Mouse (Mus musculus) heart, embryonic 10.5 days (tissue): ENCODE data around the gene Pdpk1. TPM values are rescaled to one million over a fixed set of nuclear protein-coding genes. Genes with fewer than 3 reads are reported as not detected.
A peak's percentile ranks its signal among the peaks of the same experiment; 100 is the strongest.

Experiments
- DNase-seq: peaks from one replicate; pipeline ENCODE4 v3.0.0-alpha.2; 2017; ENCODE audit warnings: low spot score
- H3K27ac ChIP-seq: fragments of 300-500 bp; sonication (generic); 2 replicates; pipeline ENCODE4 v1.5.1; 2016; ENCODE audit warnings: mild to moderate bottlenecking
- H3K27me3 ChIP-seq: fragments of 300-500 bp; sonication (generic); 2 replicates; pipeline ENCODE4 v1.6.1; 2016; ENCODE audit warnings: mild to moderate bottlenecking; ENCODE audit not compliant: poor library complexity, insufficient read depth, severe bottlenecking
- H3K36me3 ChIP-seq: fragments of 300-500 bp; sonication (generic); 2 replicates; pipeline ENCODE4 v1.6.1; 2016; ENCODE audit warnings: mild to moderate bottlenecking, moderate library complexity
- H3K4me1 ChIP-seq: fragments of 300-500 bp; sonication (generic); 2 replicates; pipeline ENCODE4 v1.6.1; 2016; ENCODE audit warnings: mild to moderate bottlenecking
- H3K4me3 ChIP-seq: fragments of 300-500 bp; sonication (generic); 2 replicates; pipeline ENCODE4 v1.5.1; 2016; ENCODE audit warnings: mild to moderate bottlenecking, moderate library complexity
- H3K9me3 ChIP-seq: fragments of 300-500 bp; sonication (generic); 2 replicates; pipeline ENCODE4 v1.6.1; 2016; ENCODE audit warnings: mild to moderate bottlenecking, moderate library complexity
- WGBS: fragments of 180-500 bp; shearing (Covaris S2); methylation state at CpG from one replicate; pipeline ENCODE4 v1.1.7; 2016; 5-methylcytosine and 5-hydroxymethylcytosine counted together
- polyA plus RNA-seq: library from polyadenylated mRNA; unstranded; fragments of >200 nt; fragmentation: Nextera tagmentation; extraction: Ambion mirVana; gene quantifications from 2 replicates; pipeline ENCODE4 v1.2.1, GENCODE M21; 2016

Gene Pdpk1
- polyA plus RNA-seq, 1 experiment from 2014 or later = 33.0 TPM

DNA sequence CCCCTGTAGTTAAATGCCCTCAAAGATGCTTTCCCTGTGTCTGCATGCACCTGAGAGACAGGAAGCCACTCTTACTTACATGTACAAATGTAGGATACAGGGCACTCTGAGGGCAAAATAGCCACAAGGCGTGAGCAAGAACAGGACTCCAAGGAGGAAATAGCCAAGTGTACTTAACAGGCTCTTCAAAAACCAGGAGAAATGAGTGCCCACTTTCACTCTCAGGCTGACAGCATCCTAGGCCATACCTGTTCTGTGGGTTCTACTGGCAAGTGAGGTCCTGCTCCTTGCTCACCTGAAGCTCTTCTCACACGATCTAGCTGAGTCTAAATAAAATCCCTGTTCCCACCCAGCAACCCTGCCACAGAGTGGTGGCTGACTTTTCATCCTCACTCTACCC is 73.6 kb downstream of the Pdpk1 start:
- no peak for DNase-seq
- Histone ChIP-seq H3K9me3 (no peaks in the 10 kb centered on the region), H3K27ac (no peak overlapping the region), H3K36me3 (peaks cover 39% of the 10 kb centered on the region), H3K4me3 (no peak overlapping the region), H3K4me1 (peaks cover 3% of the 10 kb centered on the region), H3K27me3 (no peaks in the 10 kb centered on the region)
- WGBS = 81% methylated on average over 2 of the region's 2 CpGs

DNA sequence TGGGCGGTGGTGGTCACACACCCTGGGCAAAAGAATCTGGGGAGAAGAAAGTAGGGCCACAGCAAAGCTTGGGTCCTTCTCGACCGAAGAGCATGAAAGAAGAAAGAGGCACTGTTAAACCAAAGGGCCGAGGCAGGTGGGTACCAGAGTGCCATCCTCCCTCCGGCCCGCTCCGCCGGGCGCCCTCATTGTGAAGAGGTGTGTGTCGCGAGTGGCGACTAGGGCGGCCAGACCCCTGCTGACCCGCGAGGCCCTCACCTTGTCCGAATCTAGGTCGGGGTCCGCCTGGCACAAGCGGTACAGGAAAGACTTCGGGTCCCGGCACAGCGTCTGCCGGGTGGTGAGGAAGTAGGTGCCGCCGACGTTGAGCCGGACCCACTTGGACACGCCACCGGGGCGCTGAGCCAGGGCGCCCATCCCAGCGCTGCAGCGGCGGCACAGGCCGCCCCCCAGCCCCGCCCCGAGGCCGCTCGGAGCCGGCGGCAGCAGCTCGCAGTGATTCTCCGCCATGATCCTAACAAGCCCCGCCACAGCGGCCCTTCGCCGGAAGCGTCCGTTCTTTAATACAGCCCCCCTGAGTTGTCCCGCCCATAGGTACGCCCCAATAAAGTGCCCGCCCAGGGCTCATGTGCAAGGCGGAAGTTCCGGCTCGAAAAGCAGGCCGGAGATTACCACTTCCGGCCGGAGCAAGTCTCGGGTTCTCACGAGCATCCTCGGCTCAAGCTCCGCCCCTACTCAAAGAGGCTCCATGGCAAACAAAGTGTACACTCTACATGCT is 77.6 kb downstream of the Pdpk1 start, which contains the start of gene Kctd5:
TSS of gene Kctd5 (minus strand) at position 567 of the 778 bp plus-strand sequence.
- peak; percentile 96 for DNase-seq
- H3K27ac ChIP-seq = peak within 1 kb of the TSS; percentile 94
- peaks cover 22% of the 10 kb centered on the region for H3K36me3 ChIP-seq
- H3K9me3 ChIP-seq = no peaks in the 10 kb centered on the region
- 0% methylated on average over 62 of the region's 62 CpGs for WGBS
- H3K27me3 ChIP-seq = no peaks in the 10 kb centered on the region
- peak within 1 kb of the TSS; percentile 88 for H3K4me3 ChIP-seq
- H3K4me1 ChIP-seq = peaks cover 7% of the 10 kb centered on the region

- no peak for DNase-seq
- peaks cover 34% of the 10 kb centered on the region for H3K36me3 ChIP-seq
- 85% methylated on average over 3 of the region's 3 CpGs for WGBS
- no peaks in the 10 kb centered on the region for H3K27me3 ChIP-seq
- H3K4me1 ChIP-seq = peaks cover 7% of the 10 kb centered on the region
- H3K9me3 ChIP-seq = no peaks in the 10 kb centered on the region
- no peak overlapping the region for H3K4me3 ChIP-seq
- no peak overlapping the region for H3K27ac ChIP-seq
These were observed 81.2 kb downstream of the Pdpk1 start for GRCm38 (mm10) chr17:24069531-24069930.

GRCm38 (mm10) chr17:24068271-24068670 is 82.5 kb downstream of the Pdpk1 start:
- Histone ChIP-seq H3K27ac (no peak overlapping the region), H3K4me3 (no peak overlapping the region), H3K36me3 (peaks cover 43% of the 10 kb centered on the region), H3K4me1 (peaks cover 7% of the 10 kb centered on the region), H3K27me3 (no peaks in the 10 kb centered on the region), H3K9me3 (no peaks in the 10 kb centered on the region)
- 92% methylated on average over 5 of the region's 5 CpGs for WGBS
- DNase-seq = no peak

DNA sequence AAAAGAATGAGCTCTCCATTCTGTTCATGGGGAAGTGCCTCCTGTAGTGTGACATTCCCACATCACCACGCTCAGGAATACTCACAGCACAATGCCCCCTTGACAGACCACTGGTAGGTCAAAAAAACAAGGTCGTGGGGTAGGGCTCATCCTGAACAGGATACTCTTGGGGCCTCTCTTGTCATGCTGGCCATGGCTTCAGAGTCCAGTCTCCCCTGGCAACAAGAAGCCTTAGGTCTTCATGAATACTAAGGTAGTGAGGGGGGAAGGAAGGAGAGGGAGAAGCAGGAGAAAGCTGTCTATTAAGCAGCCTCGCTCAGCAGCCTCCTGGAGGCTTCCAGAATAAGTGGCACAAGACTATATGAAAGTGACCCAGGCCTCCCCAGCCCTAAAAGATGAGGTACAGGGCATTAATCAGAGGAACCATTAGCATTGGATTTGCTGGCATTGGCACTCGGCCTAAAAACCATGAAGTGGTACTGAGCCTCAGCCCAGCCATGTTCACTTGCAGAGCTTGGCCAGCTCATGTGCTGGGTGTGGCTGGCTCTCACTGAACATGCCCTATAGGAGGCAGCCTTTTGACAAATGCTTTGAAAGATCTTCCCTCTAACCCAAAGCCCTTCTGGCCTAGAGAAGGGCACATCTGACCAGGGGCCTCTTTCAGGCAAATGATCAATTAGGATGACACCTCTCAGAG is 88.1 kb downstream of the Pdpk1 start:
- Histone ChIP-seq H3K9me3 (no peaks in the 10 kb centered on the region), H3K36me3 (peaks cover 75% of the 10 kb centered on the region), H3K27me3 (no peaks in the 10 kb centered on the region), H3K27ac (no peak overlapping the region), H3K4me3 (no peak overlapping the region), H3K4me1 (0 out of 2 replicates have a peak, but pooled peaks cover 7% of the 10 kb centered on the region)
- no peak for DNase-seq
- WGBS = 71% methylated on average over 4 of the region's 4 CpGs

GRCm38 (mm10) chr17:24057730-24058245 is 92.9 kb downstream of the Pdpk1 start:
- H3K27ac ChIP-seq = no peak overlapping the region
- H3K9me3 ChIP-seq = no peaks in the 10 kb centered on the region
- no peak overlapping the region for H3K4me3 ChIP-seq
- 90% methylated on average over 5 of the region's 5 CpGs for whole genome bisulfite sequencing
- no peaks in the 10 kb centered on the region for H3K27me3 ChIP-seq
- no peak for DNase-seq
- 0 out of 2 replicates have a peak, but pooled peaks cover 5% of the 10 kb centered on the region for H3K4me1 ChIP-seq
- peaks cover 91% of the 10 kb centered on the region for H3K36me3 ChIP-seq

GRCm38 (mm10) chr17:24056636-24057625 is 93.8 kb downstream of the Pdpk1 start:
- H3K27ac ChIP-seq = no peak overlapping the region
- no peak overlapping the region for H3K4me3 ChIP-seq
- H3K36me3 ChIP-seq = peaks cover 93% of the 10 kb centered on the region
- H3K9me3 ChIP-seq = no peaks in the 10 kb centered on the region
- no peaks in the 10 kb centered on the region for H3K4me1 ChIP-seq
- H3K27me3 ChIP-seq = no peaks in the 10 kb centered on the region
- no peak for DNase-seq
- WGBS = 92% methylated on average over 14 of the region's 14 CpGs

- Histone ChIP-seq H3K4me1 (no peaks in the 10 kb centered on the region), H3K36me3 (peaks cover 72% of the 10 kb centered on the region), H3K27me3 (no peaks in the 10 kb centered on the region), H3K9me3 (no peaks in the 10 kb centered on the region), H3K4me3 (no peak overlapping the region), H3K27ac (no peak overlapping the region)
- WGBS = 92% methylated on average over 8 of the region's 8 CpGs
- DNase-seq = no peak
These were observed 101.7 kb downstream of the Pdpk1 start for GRCm38 (mm10) chr17:24049008-24049407.

DNA sequence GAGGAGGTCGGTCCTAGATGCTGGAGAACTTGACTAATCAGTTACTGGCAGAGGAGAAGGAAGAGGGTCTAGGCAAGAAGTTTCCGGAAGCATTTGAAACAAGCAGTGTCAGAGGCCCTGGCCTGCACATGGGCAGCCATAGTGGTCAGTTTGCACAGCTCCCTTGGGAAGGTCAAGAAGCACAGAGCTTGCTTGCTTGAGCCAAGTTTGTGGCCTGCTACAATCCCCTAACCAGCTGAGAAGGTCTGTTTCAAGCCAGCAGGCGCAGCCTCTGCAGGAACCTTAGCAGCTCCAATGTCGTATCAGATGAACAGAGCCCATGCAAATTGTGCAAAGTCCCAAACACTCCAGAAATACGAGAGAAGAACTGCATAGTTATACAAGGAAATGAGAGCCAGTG is 102.7 kb downstream of the Pdpk1 start:
- no peak for DNase-seq
- no peaks in the 10 kb centered on the region for H3K27me3 ChIP-seq
- WGBS = 91% methylated on average over 5 of the region's 5 CpGs
- H3K4me1 ChIP-seq = no peaks in the 10 kb centered on the region
- H3K27ac ChIP-seq = no peak overlapping the region
- no peaks in the 10 kb centered on the region for H3K9me3 ChIP-seq
- no peak overlapping the region for H3K4me3 ChIP-seq
- peaks cover 63% of the 10 kb centered on the region for H3K36me3 ChIP-seq

DNA sequence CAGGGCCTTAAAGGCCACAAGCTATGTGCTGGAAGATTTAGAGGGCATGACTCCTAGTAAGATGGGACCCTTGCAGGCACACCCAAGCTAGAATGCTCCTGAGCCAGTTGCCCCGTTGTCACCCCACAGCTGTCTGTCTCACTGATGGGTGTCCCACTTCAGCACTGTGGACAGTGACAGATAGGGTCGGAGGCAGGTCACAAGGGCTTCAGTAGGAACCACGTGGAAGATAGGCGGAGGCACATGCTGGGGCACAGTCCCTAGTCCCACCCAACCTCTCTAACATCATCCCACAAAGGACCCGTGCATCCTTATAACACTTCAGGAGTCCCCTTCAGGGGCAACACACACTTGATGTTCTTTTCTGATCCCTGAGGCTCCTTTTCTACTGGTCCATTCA is 104.7 kb downstream of the Pdpk1 start:
- Histone ChIP-seq H3K27me3 (no peaks in the 10 kb centered on the region), H3K36me3 (peaks cover 45% of the 10 kb centered on the region), H3K4me1 (no peaks in the 10 kb centered on the region), H3K27ac (no peak overlapping the region), H3K9me3 (no peaks in the 10 kb centered on the region), H3K4me3 (no peak overlapping the region)
- DNase-seq = no peak
- WGBS = 32% methylated on average over 5 of the region's 5 CpGs

- no peaks in the 10 kb centered on the region for H3K9me3 ChIP-seq
- 72% methylated on average over 10 of the region's 10 CpGs for WGBS
- DNase-seq = no peak
- peaks cover 41% of the 10 kb centered on the region for H3K36me3 ChIP-seq
- no peak overlapping the region for H3K27ac ChIP-seq
- no peak overlapping the region for H3K4me3 ChIP-seq
- H3K4me1 ChIP-seq = no peaks in the 10 kb centered on the region
- H3K27me3 ChIP-seq = no peaks in the 10 kb centered on the region
These were observed 105.1 kb downstream of the Pdpk1 start for GRCm38 (mm10) chr17:24045608-24046007.

DNA sequence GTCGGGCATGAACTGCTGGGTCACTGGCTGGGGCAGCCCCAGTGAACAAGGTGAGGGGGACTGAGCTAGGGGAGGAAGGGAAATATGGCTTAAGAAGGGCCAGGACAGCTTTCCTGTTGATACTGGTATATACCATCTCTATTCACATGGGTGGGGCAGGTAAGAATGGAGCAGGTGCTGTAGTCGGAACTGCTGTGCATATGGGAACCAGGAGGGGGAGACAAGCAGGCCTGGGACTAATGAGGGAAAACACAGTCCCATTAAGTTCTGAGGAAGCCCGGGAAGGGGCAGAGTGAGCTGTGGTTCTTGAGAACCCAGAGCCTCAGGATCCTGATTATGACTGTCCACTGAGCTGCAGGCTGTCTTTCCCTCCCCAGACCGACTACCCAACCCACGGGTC is 106.2 kb downstream of the Pdpk1 start:
- no peaks in the 10 kb centered on the region for H3K4me1 ChIP-seq
- no peak for DNase-seq
- 0 out of 2 replicates have a peak, but pooled peaks cover 3% of the 10 kb centered on the region for H3K9me3 ChIP-seq
- no peaks in the 10 kb centered on the region for H3K27me3 ChIP-seq
- H3K4me3 ChIP-seq = no peak overlapping the region
- H3K36me3 ChIP-seq = peaks cover 31% of the 10 kb centered on the region
- 70% methylated on average over 5 of the region's 5 CpGs for WGBS
- no peak overlapping the region for H3K27ac ChIP-seq
